Mouse (Mus musculus): ENCODE results near the gene Gabbr1. TPM values are rescaled to one million over a fixed set of nuclear protein-coding genes. Genes with fewer than 3 reads are reported as not detected.
"Not testable (repeated sequence)": the region's sequence is repeated elsewhere in the genome, so short reads cannot be mapped to it uniquely, and the experiment has no call there.

Gene Gabbr1
- polyA plus RNA-seq, 1 experiment, result 28.7 TPM

DNA sequence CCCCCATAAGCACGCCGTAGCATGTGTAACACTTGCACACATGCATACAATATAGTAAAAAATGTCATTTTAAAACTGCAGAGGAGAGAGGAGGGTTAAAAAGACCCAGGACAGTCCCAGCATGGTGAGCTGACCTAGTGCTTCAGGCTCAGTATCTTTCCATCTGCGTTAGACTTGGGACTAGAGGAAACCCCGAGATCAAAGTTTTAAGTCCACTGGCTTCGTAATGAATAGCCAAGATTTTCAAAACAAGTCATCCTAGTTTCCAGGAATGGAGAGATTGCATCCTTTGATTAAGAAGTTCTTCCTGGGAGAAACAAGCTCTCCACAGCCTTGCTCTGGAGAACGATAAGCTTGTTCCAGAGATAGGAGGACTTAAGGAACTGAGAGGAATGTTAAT, 37.6 kb upstream of the Gabbr1 start:
- no peak for DNase-seq (ENCODE audit: low read depth in 1 of 2, low spot score in 2 of 2)
- H3K27ac ChIP-seq (ENCODE audit: insufficient read depth, low read length), result no peak overlapping the region
- H3K4me1 ChIP-seq (ENCODE audit: control insufficient read depth, insufficient read depth, insufficient read length), result no peaks in the 10 kb centered on the region
- H3K27me3 ChIP-seq (ENCODE audit: control insufficient read depth, insufficient read depth, low read length), result no peaks in the 10 kb centered on the region
- WGBS, result 91% methylated on average over 6 of the region's 6 CpGs
- no peak overlapping the region for H3K4me3 ChIP-seq (ENCODE audit: extremely low read depth, insufficient read depth, insufficient read length)
- H3K36me3 ChIP-seq (ENCODE audit: control insufficient read depth, insufficient read depth, low read length), result no peaks in the 10 kb centered on the region
- TF ChIP-seq POLR2A (IDR thresholded peaks at IDR 0.05; ENCODE audit: low read depth, low read length), result no peak
- TF ChIP-seq CTCF (IDR thresholded peaks at IDR 0.05; ENCODE audit: extremely low read depth, insufficient read depth, insufficient read length, insufficient replicate concordance), result no peak

DNA sequence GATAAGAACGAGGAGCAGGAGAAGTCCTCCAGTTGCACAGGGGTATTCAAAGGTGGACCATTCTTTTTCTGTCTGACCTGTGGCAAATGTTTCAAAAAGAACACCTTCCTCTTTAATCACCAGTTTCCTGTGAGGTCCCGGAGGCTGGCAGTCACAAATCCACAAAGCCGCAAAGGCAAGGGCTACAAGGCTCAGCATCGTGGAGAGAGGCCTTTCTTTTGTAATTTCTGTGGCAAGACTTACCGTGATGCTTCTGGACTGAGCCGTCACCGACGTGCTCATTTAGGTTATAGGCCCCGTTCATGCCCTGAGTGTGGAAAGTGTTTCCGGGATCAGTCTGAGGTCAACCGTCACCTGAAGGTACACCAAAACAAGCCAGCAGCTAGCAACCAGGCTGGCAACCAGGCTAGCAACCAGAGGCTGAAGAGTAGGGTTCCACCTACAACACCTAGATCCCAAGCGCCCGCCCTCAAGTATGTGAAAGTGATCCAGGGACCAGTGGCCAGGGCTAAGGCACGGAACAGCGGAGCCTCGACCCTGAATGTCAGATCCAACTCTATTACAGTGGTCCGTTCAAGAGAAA, 36.2 kb upstream of the Gabbr1 start:
- DNase-seq (ENCODE audit: low read depth in 1 of 2, low spot score in 2 of 2), result no peak
- Histone ChIP-seq H3K27me3 (ENCODE audit: control insufficient read depth, insufficient read depth, low read length) (no peaks in the 10 kb centered on the region), H3K4me3 (ENCODE audit: extremely low read depth, insufficient read depth, insufficient read length) (no peak overlapping the region), H3K4me1 (ENCODE audit: control insufficient read depth, insufficient read depth, insufficient read length) (no peaks in the 10 kb centered on the region), H3K27ac (ENCODE audit: insufficient read depth, low read length) (no peak overlapping the region), H3K36me3 (ENCODE audit: control insufficient read depth, insufficient read depth, low read length) (no peaks in the 10 kb centered on the region)
- WGBS, result 42% methylated on average over 17 of the region's 17 CpGs
- TF ChIP-seq CTCF (IDR thresholded peaks at IDR 0.05; ENCODE audit: extremely low read depth, insufficient read depth, insufficient read length, insufficient replicate concordance) (no peak), POLR2A (IDR thresholded peaks at IDR 0.05; ENCODE audit: low read depth, low read length) (no peak)

DNA sequence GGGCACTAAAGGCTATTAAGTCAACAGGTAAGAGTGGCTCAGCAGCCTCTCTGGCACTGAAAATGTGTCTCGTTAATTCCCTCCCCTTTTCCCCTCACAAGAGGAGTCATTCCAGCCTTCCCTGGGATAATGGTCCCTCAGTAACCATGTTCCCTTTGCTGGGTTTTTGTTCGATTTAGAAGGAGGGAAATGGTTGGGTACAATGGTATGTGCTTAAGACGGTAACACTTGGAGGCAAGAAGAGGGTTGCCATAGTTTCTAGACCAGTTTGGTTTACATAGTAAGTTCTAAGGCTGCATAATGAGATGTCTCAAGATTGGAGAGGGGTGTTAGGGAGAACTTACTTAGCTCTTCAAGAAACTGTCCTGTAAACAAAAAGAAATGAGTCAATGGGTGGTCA, 34.0 kb upstream of the Gabbr1 start:
- WGBS, result 92% methylated on average over 3 of the region's 3 CpGs
- Histone ChIP-seq H3K27ac (ENCODE audit: insufficient read depth, low read length) (no peak overlapping the region), H3K4me3 (ENCODE audit: extremely low read depth, insufficient read depth, insufficient read length) (no peak overlapping the region), H3K4me1 (ENCODE audit: control insufficient read depth, insufficient read depth, insufficient read length) (no peaks in the 10 kb centered on the region), H3K27me3 (ENCODE audit: control insufficient read depth, insufficient read depth, low read length) (no peaks in the 10 kb centered on the region), H3K36me3 (ENCODE audit: control insufficient read depth, insufficient read depth, low read length) (no peaks in the 10 kb centered on the region)
- DNase-seq (ENCODE audit: low read depth in 1 of 2, low spot score in 2 of 2), result no peak
- TF ChIP-seq CTCF (IDR thresholded peaks at IDR 0.05; ENCODE audit: extremely low read depth, insufficient read depth, insufficient read length, insufficient replicate concordance) (no peak), POLR2A (IDR thresholded peaks at IDR 0.05; ENCODE audit: low read depth, low read length) (no peak)

DNA sequence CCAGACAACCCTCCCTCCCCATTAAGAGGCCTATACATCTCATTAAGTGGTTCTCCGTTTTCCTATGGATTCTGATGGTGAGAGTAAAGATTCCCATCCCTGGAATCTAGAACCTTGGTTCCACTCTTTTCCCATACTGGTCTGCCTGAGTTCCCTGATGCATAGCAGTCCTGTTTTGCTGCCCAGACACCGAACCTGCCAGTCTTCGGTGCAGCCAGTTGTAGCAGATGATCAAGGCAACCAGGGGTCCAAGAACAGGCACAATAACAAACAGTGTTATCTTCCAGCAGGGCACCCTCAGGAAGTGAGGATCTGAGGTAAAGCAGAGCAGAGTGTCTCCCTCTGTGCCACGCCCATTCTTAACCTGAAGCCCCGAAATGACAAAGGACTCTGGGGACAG, 33.6 kb upstream of the Gabbr1 start:
- Histone ChIP-seq H3K27ac (ENCODE audit: insufficient read depth, low read length) (no peak overlapping the region), H3K36me3 (ENCODE audit: control insufficient read depth, insufficient read depth, low read length) (no peaks in the 10 kb centered on the region), H3K4me3 (ENCODE audit: extremely low read depth, insufficient read depth, insufficient read length) (no peak overlapping the region), H3K4me1 (ENCODE audit: control insufficient read depth, insufficient read depth, insufficient read length) (no peaks in the 10 kb centered on the region), H3K27me3 (ENCODE audit: control insufficient read depth, insufficient read depth, low read length) (no peaks in the 10 kb centered on the region)
- TF ChIP-seq POLR2A (IDR thresholded peaks at IDR 0.05; ENCODE audit: low read depth, low read length), result no peak
- no peak for TF ChIP-seq CTCF (IDR thresholded peaks at IDR 0.05; ENCODE audit: extremely low read depth, insufficient read depth, insufficient read length, insufficient replicate concordance)
- DNase-seq (ENCODE audit: low read depth in 1 of 2, low spot score in 2 of 2), result no peak
- 82% methylated on average over 5 of the region's 5 CpGs for WGBS

DNA sequence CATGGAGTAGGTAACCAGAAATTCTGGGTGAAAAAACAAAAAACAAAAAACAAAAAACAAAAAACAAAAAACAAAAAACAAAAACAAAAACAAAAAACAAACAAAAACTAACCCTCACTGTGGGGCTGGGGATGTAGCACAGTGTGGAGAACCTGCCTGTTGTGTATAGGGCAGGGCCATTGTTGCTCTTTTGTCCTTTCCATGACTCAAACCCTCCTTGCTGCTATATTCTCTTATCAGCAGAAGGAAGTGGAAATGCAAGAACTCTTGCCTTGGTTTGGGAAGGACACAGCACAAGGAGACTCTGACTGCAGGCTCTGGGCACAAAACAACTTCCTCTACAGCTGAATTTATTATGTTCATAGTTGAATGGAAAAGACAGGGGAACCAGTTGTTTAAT, 29.4 kb upstream of the Gabbr1 start:
- DNase-seq (ENCODE audit: low read depth in 1 of 2, low spot score in 2 of 2), result no peak
- no peak overlapping the region for H3K27ac ChIP-seq (ENCODE audit: insufficient read depth, low read length)
- no peaks in the 10 kb centered on the region for H3K36me3 ChIP-seq (ENCODE audit: control insufficient read depth, insufficient read depth, low read length)
- no peak for TF ChIP-seq POLR2A (IDR thresholded peaks at IDR 0.05; ENCODE audit: low read depth, low read length)
- no peak for TF ChIP-seq CTCF (IDR thresholded peaks at IDR 0.05; ENCODE audit: extremely low read depth, insufficient read depth, insufficient read length, insufficient replicate concordance)
- no peak overlapping the region for H3K4me3 ChIP-seq (ENCODE audit: extremely low read depth, insufficient read depth, insufficient read length)
- no peaks in the 10 kb centered on the region for H3K4me1 ChIP-seq (ENCODE audit: control insufficient read depth, insufficient read depth, insufficient read length)
- no peaks in the 10 kb centered on the region for H3K27me3 ChIP-seq (ENCODE audit: control insufficient read depth, insufficient read depth, low read length)

DNA sequence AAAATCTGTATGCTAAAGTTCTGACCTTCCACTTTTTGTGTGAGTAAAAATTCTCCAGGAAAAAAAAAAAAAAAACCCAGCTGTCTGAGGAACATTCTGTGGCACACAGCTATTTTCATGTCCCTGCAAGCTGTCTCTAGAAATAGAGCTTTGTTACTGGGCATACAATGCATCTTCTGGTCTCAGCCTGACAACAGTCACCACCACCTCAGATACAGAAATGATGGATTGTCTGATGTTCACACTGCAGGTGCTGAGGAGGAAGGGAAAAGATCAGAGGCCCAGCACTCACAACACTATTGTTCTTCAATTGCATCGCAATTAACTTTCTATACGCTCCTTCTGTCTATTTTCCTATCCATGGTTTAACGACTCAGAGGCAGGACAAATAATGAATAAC, 27.4 kb upstream of the Gabbr1 start:
- Histone ChIP-seq H3K27ac (ENCODE audit: insufficient read depth, low read length) (no peak overlapping the region), H3K4me1 (ENCODE audit: control insufficient read depth, insufficient read depth, insufficient read length) (peaks cover 2% of the 10 kb centered on the region; the same call in 1 of the 2 replicates), H3K36me3 (ENCODE audit: control insufficient read depth, insufficient read depth, low read length) (no peaks in the 10 kb centered on the region), H3K4me3 (ENCODE audit: extremely low read depth, insufficient read depth, insufficient read length) (no peak overlapping the region), H3K27me3 (ENCODE audit: control insufficient read depth, insufficient read depth, low read length) (no peaks in the 10 kb centered on the region)
- WGBS, result 95% methylated on average over 3 of the region's 3 CpGs
- TF ChIP-seq POLR2A (IDR thresholded peaks at IDR 0.05; ENCODE audit: low read depth, low read length), result no peak
- no peak for TF ChIP-seq CTCF (IDR thresholded peaks at IDR 0.05; ENCODE audit: extremely low read depth, insufficient read depth, insufficient read length, insufficient replicate concordance)
- no peak for DNase-seq (ENCODE audit: low read depth in 1 of 2, low spot score in 2 of 2)

DNA sequence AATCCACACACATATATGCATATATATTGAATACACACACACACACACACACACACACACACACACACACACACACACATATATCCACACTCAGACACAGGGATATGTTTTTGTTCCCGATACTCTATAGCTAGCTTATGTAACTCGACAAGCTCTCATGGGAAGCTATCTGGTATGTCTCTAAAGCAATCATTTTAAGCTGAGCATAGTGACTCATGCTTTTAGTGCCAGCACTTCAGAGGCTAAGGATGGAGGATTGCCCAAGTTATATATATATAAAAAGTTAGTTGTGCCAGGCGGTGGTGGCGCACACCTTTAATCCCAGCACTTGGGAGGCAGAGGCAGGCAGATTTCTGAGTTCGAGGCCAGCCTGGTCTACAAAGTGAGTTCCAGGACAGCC, 26.5 kb upstream of the Gabbr1 start:
- not testable (repeated sequence) for H3K27ac ChIP-seq (ENCODE audit: insufficient read depth, low read length); H3K4me3 ChIP-seq (ENCODE audit: extremely low read depth, insufficient read depth, insufficient read length); DNase-seq (ENCODE audit: low read depth in 1 of 2, low spot score in 2 of 2); H3K27me3 ChIP-seq (ENCODE audit: control insufficient read depth, insufficient read depth, low read length); H3K36me3 ChIP-seq (ENCODE audit: control insufficient read depth, insufficient read depth, low read length); H3K4me1 ChIP-seq (ENCODE audit: control insufficient read depth, insufficient read depth, insufficient read length)
- 93% methylated on average over 5 of the region's 5 CpGs for WGBS

All from spleen, adult 2 months (tissue).